Mouse (Mus musculus) T-helper 2 cell (primary cell): ENCODE results near the gene Chchd4.

Experiments used
- in situ Hi-C: fragments of 300-600 bp; cut with MboI, MseI; formaldehyde crosslinking; loops from one replicate; pipeline ENCODE4 v1.15.1; 2025; ENCODE audit warnings: high pct_unique_total_duplicates

Gene Chchd4

GRCm38 (mm10) chr6:91472868-91473804 is at the start of gene Chchd4, which contains the start of gene Tmem43:
TSS of gene Chchd4 (minus strand) at chr6:91473546.
TSS of gene Tmem43 (plus strand) at chr6:91473703.
- in situ Hi-C loops: loop anchor here (5.0 kb wide), 1 partner anchor 39 kb away; no protein-coding TSS in a partner anchor

- in situ Hi-C loops: no loop called here
Observed at GRCm38 (mm10) chr6:91522816-91523215, 49.5 kb upstream of the Chchd4 start.

- in situ Hi-C loops: no loop called here
Observed at GRCm38 (mm10) chr6:91518454-91519020, 45.2 kb upstream of the Chchd4 start.

- in situ Hi-C loops: no loop called here
Observed at GRCm38 (mm10) chr6:91515545-91516449, 42.5 kb upstream of the Chchd4 start, which contains the start of the genes Xpc and Lsm3. TSS of gene Xpc (minus strand) at chr6:91515888. TSS of gene Lsm3 (plus strand) at chr6:91515928.

- in situ Hi-C loops: loop anchor here (5.0 kb wide), 2 partner anchors 43 to 228 kb away; partner anchors contain the start of genes Chchd4 and Tmem43
Observed at GRCm38 (mm10) chr6:91514737-91515362, 41.5 kb upstream of the Chchd4 start.

- in situ Hi-C loops: loop anchor here (5.0 kb wide), 2 partner anchors 42 to 227 kb away; partner anchors contain the start of genes Chchd4 and Tmem43
Observed at GRCm38 (mm10) chr6:91514135-91514534, 40.8 kb upstream of the Chchd4 start.

GRCm38 (mm10) chr6:91510211-91510610 is 36.9 kb upstream of the Chchd4 start:
- in situ Hi-C loops: loop anchor here (5.0 kb wide), 2 partner anchors 38 to 223 kb away; partner anchors contain the start of genes Chchd4 and Tmem43

GRCm38 (mm10) chr6:91509326-91509725 is 36.0 kb upstream of the Chchd4 start:
- in situ Hi-C loops: no loop called here

GRCm38 (mm10) chr6:91508041-91508440 is 34.7 kb upstream of the Chchd4 start:
- in situ Hi-C loops: no loop called here

- in situ Hi-C loops: no loop called here
Observed at GRCm38 (mm10) chr6:91506036-91506435, 32.7 kb upstream of the Chchd4 start.

GRCm38 (mm10) chr6:91503302-91503701 is 30.0 kb upstream of the Chchd4 start:
- in situ Hi-C loops: no loop called here

- in situ Hi-C loops: no loop called here
Observed at GRCm38 (mm10) chr6:91494526-91494925, 21.2 kb upstream of the Chchd4 start.

GRCm38 (mm10) chr6:91493053-91493452 is 19.7 kb upstream of the Chchd4 start:
- in situ Hi-C loops: no loop called here

GRCm38 (mm10) chr6:91491004-91491403 is 17.7 kb upstream of the Chchd4 start:
- in situ Hi-C loops: no loop called here

- in situ Hi-C loops: no loop called here
Observed at GRCm38 (mm10) chr6:91489872-91490271, 16.5 kb upstream of the Chchd4 start.

GRCm38 (mm10) chr6:91488496-91489212 is 15.3 kb upstream of the Chchd4 start:
- in situ Hi-C loops: no loop called here

GRCm38 (mm10) chr6:91486736-91487453 is 13.5 kb upstream of the Chchd4 start:
- in situ Hi-C loops: no loop called here

- in situ Hi-C loops: no loop called here
Observed at GRCm38 (mm10) chr6:91483371-91483770, 10.0 kb upstream of the Chchd4 start.

GRCm38 (mm10) chr6:91476541-91476940 is 3.2 kb upstream of the Chchd4 start:
- in situ Hi-C loops: no loop called here
